Mouse (Mus musculus) spleen, postnatal 10 days (tissue): Measurements from ENCODE around the gene Sema3a.

ENCODE experiments used
- DNase-seq, 2 experiments: peaks; one replicate each; pipeline ENCODE4 v3.0.0; 2021 to 2022; ENCODE audit warnings: low spot score in 2 of 2

Gene Sema3a

GRCm38 (mm10) chr5:13125241-13125692, at the start of gene Sema3a:
TSS of gene Sema3a (plus strand) at chr5:13125414.
- no peak for DNase-seq

- DNase-seq: no peak
These were observed 40.3 kb upstream of the Sema3a start for GRCm38 (mm10) chr5:13084777-13085439.

- DNase-seq: no peak
These were observed 34.8 kb upstream of the Sema3a start for GRCm38 (mm10) chr5:13090431-13090830.

- DNase-seq: no peak
These were observed 15.7 kb upstream of the Sema3a start for GRCm38 (mm10) chr5:13109522-13109921.

- DNase-seq: no peak
These were observed 8.0 kb upstream of the Sema3a start for GRCm38 (mm10) chr5:13117236-13117635.

GRCm38 (mm10) chr5:13125757-13126156, 543 bp downstream of the Sema3a start:
- no peak for DNase-seq

GRCm38 (mm10) chr5:13126196-13126595, 982 bp downstream of the Sema3a start:
- no peak for DNase-seq

- no peak for DNase-seq
These were observed 1.9 kb downstream of the Sema3a start for GRCm38 (mm10) chr5:13127121-13127520.

- DNase-seq: no peak
These were observed 19.7 kb downstream of the Sema3a start for GRCm38 (mm10) chr5:13144733-13145457.

GRCm38 (mm10) chr5:13149909-13150308, 24.7 kb downstream of the Sema3a start:
- DNase-seq: no peak

GRCm38 (mm10) chr5:13151002-13151401, 25.8 kb downstream of the Sema3a start:
- DNase-seq: no peak

GRCm38 (mm10) chr5:13157761-13158612, 32.8 kb downstream of the Sema3a start:
- no peak for DNase-seq

GRCm38 (mm10) chr5:13182186-13182585, 57.0 kb downstream of the Sema3a start:
- DNase-seq: no peak

- no peak for DNase-seq
These were observed 72.7 kb downstream of the Sema3a start for GRCm38 (mm10) chr5:13197886-13198285.

- no peak for DNase-seq
These were observed 74.5 kb downstream of the Sema3a start for GRCm38 (mm10) chr5:13199709-13200108.

GRCm38 (mm10) chr5:13255353-13255752, 130.1 kb downstream of the Sema3a start:
- DNase-seq: no peak

GRCm38 (mm10) chr5:13256321-13256720, 131.1 kb downstream of the Sema3a start:
- DNase-seq: no peak

- DNase-seq: no peak
These were observed 137.9 kb downstream of the Sema3a start for GRCm38 (mm10) chr5:13263087-13263486.

GRCm38 (mm10) chr5:13263539-13263938, 138.3 kb downstream of the Sema3a start:
- DNase-seq: no peak

- DNase-seq: no peak
These were observed 187.5 kb downstream of the Sema3a start for GRCm38 (mm10) chr5:13312667-13313066.

GRCm38 (mm10) chr5:13313977-13314376, 188.8 kb downstream of the Sema3a start:
- DNase-seq: no peak

GRCm38 (mm10) chr5:13318728-13319429, 193.7 kb downstream of the Sema3a start:
- DNase-seq: no peak
